Mouse (Mus musculus): Measurements from ENCODE around the gene Brix1. TPM values are rescaled to one million over a fixed set of nuclear protein-coding genes. Genes with fewer than 3 reads are reported as not detected.

The Brix1 gene
- polyA plus RNA-seq, 1 experiment from 2014 or later, result 70.1 TPM

GRCm38 (mm10) chr15:10490101-10490500, 4.4 kb upstream of the Brix1 start:
- Histone ChIP-seq H3K4me2 (replicated peaks) (no peak overlapping the region), H3K36me3 (peaks cover 41% of the 10 kb centered on the region), H3K4me3 (replicated peaks) (no peak overlapping the region), H3K9me3 (no peaks in the 10 kb centered on the region), H3K27ac (no peak overlapping the region), H3K9ac (replicated peaks) (no peak overlapping the region), H3K27me3 (no peaks in the 10 kb centered on the region), H3K4me1 (replicated peaks) (peaks cover 13% of the 10 kb centered on the region)
- 90% methylated on average over 5 of the region's 5 CpGs for WGBS
- ATAC-seq, result no peak

GRCm38 (mm10) chr15:10487246-10487645, 1.5 kb upstream of the Brix1 start:
- H3K9ac ChIP-seq (replicated peaks), result no peak overlapping the region
- peaks cover 24% of the 10 kb centered on the region for H3K4me1 ChIP-seq (replicated peaks)
- peak overlapping the region; percentile 83 for H3K4me3 ChIP-seq (replicated peaks)

DNA sequence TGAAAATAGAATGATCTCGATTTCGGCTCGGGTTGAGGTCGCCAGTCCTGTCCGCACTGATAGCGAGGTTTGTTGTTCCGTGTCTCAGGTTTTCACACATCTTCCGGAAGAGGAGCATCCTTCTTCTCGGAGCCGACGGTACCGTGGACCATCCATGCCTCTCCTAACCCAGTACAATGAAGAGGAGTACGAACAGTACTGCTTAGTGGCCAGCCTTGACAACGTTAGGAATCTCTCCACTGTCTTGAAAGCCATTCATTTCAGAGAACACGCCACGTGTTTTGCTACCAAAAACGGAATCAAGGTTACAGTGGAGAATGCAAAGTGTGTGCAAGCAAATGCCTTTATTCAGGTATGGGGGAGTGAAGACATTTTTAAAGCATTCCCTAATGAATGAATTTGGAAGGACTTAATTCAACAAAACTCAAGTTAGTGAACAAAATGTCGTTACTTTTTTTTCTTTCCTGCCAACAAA, 655 bp upstream of the Brix1 start:
- peak; percentile 72 for ATAC-seq
- WGBS, result 2% methylated on average over 18 of the region's 18 CpGs
- no peaks in the 10 kb centered on the region for H3K27me3 ChIP-seq

More at GRCm38 (mm10) chr15:10487246-10487645, 1.5 kb upstream of the Brix1 start:
- Histone ChIP-seq H3K9me3 (no peaks in the 10 kb centered on the region), H3K27ac (no peak overlapping the region), H3K27me3 (no peaks in the 10 kb centered on the region), H3K36me3 (peaks cover 30% of the 10 kb centered on the region), H3K4me2 (replicated peaks) (peak overlapping the region; percentile 72)
- ATAC-seq, result no peak
- WGBS, result 66% methylated on average over 2 of the region's 2 CpGs

DNA sequence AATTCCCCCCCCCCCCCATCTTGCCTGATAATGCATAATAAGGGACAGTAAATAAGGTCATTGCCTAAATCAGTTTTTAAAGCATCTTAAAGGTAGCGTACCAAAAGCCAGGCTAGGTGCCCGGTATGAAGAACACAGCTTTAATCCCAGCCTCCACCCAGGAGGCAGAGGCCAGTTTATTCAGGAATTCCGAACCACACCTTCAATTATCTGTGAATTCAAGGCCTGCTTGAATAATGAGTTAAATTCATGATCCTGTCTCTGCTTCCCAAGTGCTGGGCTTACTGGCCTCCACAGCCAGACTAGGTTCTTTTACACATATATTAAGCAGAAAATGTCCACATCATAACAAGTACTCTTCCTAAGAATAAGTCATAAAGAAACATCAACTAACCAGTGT, 14.8 kb downstream of the Brix1 start:
- Histone ChIP-seq H3K9me3 (no peaks in the 10 kb centered on the region), H3K4me2 (replicated peaks) (peak overlapping the region; percentile 86), H3K4me1 (replicated peaks) (peaks cover 22% of the 10 kb centered on the region), H3K9ac (replicated peaks) (peak overlapping the region; percentile 81), H3K27ac (no peak overlapping the region), H3K36me3 (peaks cover 10% of the 10 kb centered on the region), H3K4me3 (replicated peaks) (peak overlapping the region; percentile 69), H3K27me3 (no peaks in the 10 kb centered on the region)
- peak; percentile 28; the same call in 1 of the 2 replicates for ATAC-seq
- 13% methylated on average over 3 of the region's 3 CpGs for WGBS

More for the DNA sequence above, 655 bp upstream of the Brix1 start:
- Histone ChIP-seq H3K36me3 (peaks cover 31% of the 10 kb centered on the region), H3K4me3 (replicated peaks) (peak overlapping the region; percentile 83), H3K4me2 (replicated peaks) (peak overlapping the region; percentile 72), H3K9ac (replicated peaks) (peak overlapping the region; percentile 82), H3K4me1 (replicated peaks) (peaks cover 24% of the 10 kb centered on the region), H3K27ac (peak overlapping the region; percentile 80), H3K9me3 (no peaks in the 10 kb centered on the region)

- WGBS, result under 1% methylated on average over 62 of the region's 87 CpGs
Measured at GRCm38 (mm10) chr15:10470151-10470831, 15.5 kb downstream of the Brix1 start, which contains the start of gene Dnajc21. TSS of gene Dnajc21 (minus strand) at chr15:10470516.

GRCm38 (mm10) chr15:10469641-10470150, 16.1 kb downstream of the Brix1 start:
- H3K27me3 ChIP-seq, result no peaks in the 10 kb centered on the region
- ATAC-seq, result peak; percentile 28
- under 1% methylated on average over 35 of the region's 40 CpGs for WGBS
- no peaks in the 10 kb centered on the region for H3K9me3 ChIP-seq
- no peaks in the 10 kb centered on the region for H3K36me3 ChIP-seq
- peaks cover 22% of the 10 kb centered on the region for H3K4me1 ChIP-seq (replicated peaks)
- H3K4me3 ChIP-seq (replicated peaks), result peak overlapping the region; percentile 69
- H3K9ac ChIP-seq (replicated peaks), result peak overlapping the region; percentile 81
- peak overlapping the region; percentile 86 for H3K27ac ChIP-seq
- peak overlapping the region; percentile 86 for H3K4me2 ChIP-seq (replicated peaks)

More at GRCm38 (mm10) chr15:10470151-10470831, 15.5 kb downstream of the Brix1 start, which contains the start of gene Dnajc21:
- Histone ChIP-seq H3K9ac (replicated peaks) (peak within 1 kb of the TSS; percentile 81), H3K9me3 (no peaks in the 10 kb centered on the region), H3K27ac (peak within 1 kb of the TSS; percentile 86), H3K27me3 (no peaks in the 10 kb centered on the region), H3K4me3 (replicated peaks) (peak within 1 kb of the TSS; percentile 69), H3K4me2 (replicated peaks) (peak within 1 kb of the TSS; percentile 86), H3K36me3 (peaks cover 3% of the 10 kb centered on the region), H3K4me1 (replicated peaks) (peaks cover 22% of the 10 kb centered on the region)
- peak; percentile 96 for ATAC-seq

GRCm38 (mm10) chr15:10468761-10469160, 17.0 kb downstream of the Brix1 start:
- Histone ChIP-seq H3K36me3 (no peaks in the 10 kb centered on the region), H3K27ac (no peak overlapping the region), H3K9ac (replicated peaks) (no peak overlapping the region), H3K27me3 (no peaks in the 10 kb centered on the region), H3K4me2 (replicated peaks) (peak overlapping the region; percentile 86), H3K4me3 (replicated peaks) (peak overlapping the region; percentile 69; the same call in 1 of the 2 replicates), H3K9me3 (no peaks in the 10 kb centered on the region), H3K4me1 (replicated peaks) (peaks cover 22% of the 10 kb centered on the region)
- no peak for ATAC-seq
- WGBS, result 82% methylated on average over 3 of the region's 3 CpGs

DNA sequence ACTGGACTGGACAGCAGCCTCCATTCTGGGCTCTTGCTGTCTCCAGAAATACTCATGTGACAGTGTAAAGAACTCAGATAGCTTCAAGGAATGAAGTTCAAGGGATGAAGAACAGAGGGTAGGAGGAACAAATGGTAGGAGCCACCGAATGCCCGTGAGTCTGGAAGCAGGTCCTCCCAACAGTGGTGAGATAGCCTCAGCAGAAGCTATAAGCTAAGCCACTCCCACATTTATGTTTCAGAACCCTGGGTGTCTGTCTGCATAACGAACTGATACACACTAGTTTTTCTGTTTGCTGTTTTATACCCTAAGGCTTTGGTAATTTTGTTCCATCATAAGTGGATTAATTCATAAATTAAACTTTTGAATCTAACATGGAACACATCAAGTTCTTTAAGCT, 21.1 kb downstream of the Brix1 start:
- H3K4me3 ChIP-seq (replicated peaks), result no peak overlapping the region
- H3K36me3 ChIP-seq, result peaks cover 27% of the 10 kb centered on the region
- WGBS, result 93% methylated on average over 3 of the region's 3 CpGs
- H3K4me2 ChIP-seq (replicated peaks), result no peak overlapping the region
- no peak for ATAC-seq
- H3K9ac ChIP-seq (replicated peaks), result no peak overlapping the region
- H3K27me3 ChIP-seq, result no peaks in the 10 kb centered on the region
- no peak overlapping the region for H3K27ac ChIP-seq
- no peaks in the 10 kb centered on the region for H3K9me3 ChIP-seq
- H3K4me1 ChIP-seq (replicated peaks), result peaks cover 18% of the 10 kb centered on the region

DNA sequence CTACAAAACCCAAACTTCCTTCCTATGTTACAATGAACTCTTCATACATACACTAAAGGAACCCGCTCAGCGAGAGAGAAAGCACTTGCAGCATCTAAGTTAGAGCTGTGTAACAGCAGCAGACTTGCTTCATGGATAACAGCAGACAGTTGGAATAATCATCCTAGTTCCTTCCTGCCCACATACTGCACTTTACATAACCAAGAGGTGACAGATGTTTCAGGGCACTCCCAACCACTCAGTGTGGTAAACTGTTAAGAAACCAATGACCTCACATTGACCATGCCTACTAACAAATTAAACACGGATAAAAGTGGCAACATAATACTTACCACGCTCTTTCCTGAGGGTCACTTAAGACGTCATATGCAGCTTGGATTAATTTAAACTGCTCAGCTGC, 22.2 kb downstream of the Brix1 start:
- WGBS, result 87% methylated on average over 5 of the region's 5 CpGs
- H3K27ac ChIP-seq, result no peak overlapping the region
- ATAC-seq, result no peak
- no peaks in the 10 kb centered on the region for H3K9me3 ChIP-seq
- peaks cover 36% of the 10 kb centered on the region for H3K36me3 ChIP-seq
- no peak overlapping the region for H3K4me3 ChIP-seq (replicated peaks)
- no peak overlapping the region for H3K4me2 ChIP-seq (replicated peaks)
- no peaks in the 10 kb centered on the region for H3K27me3 ChIP-seq
- H3K9ac ChIP-seq (replicated peaks), result no peak overlapping the region
- peaks cover 7% of the 10 kb centered on the region for H3K4me1 ChIP-seq (replicated peaks)

DNA sequence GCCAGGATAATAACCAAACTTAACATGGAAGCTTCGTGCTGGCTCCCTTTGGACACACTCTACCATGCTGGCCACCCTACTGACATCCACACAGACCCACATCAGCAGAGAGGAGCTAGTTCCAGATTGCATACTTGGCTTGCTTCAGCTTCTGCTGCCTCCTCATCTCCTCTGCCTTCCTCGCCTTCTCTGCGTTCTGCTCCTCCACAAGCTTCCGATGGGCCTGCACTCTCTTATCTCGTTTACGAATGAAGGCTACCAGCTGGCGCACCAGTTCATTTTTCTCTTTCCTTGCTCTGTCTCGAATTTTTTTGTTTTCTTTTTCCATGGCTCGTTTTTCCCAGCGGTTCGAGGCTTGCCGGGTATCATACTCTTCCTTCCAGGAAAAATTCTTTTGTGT, 24.8 kb downstream of the Brix1 start:
- Histone ChIP-seq H3K27ac (no peak overlapping the region), H3K4me1 (replicated peaks) (no peaks in the 10 kb centered on the region), H3K27me3 (no peaks in the 10 kb centered on the region), H3K4me2 (replicated peaks) (no peak overlapping the region), H3K9ac (replicated peaks) (no peak overlapping the region), H3K36me3 (peaks cover 54% of the 10 kb centered on the region), H3K9me3 (no peaks in the 10 kb centered on the region), H3K4me3 (replicated peaks) (no peak overlapping the region)
- WGBS, result 93% methylated on average over 12 of the region's 12 CpGs
- ATAC-seq, result no peak

GRCm38 (mm10) chr15:10447102-10447501, 38.6 kb downstream of the Brix1 start:
- no peaks in the 10 kb centered on the region for H3K9me3 ChIP-seq
- no peak for ATAC-seq
- no peak overlapping the region for H3K4me3 ChIP-seq (replicated peaks)
- no peak overlapping the region for H3K27ac ChIP-seq
- no peak overlapping the region for H3K9ac ChIP-seq (replicated peaks)
- H3K27me3 ChIP-seq, result no peaks in the 10 kb centered on the region
- WGBS, result 74% methylated on average over 3 of the region's 3 CpGs
- H3K4me2 ChIP-seq (replicated peaks), result no peak overlapping the region
- H3K36me3 ChIP-seq, result peaks cover 51% of the 10 kb centered on the region
- no peaks in the 10 kb centered on the region for H3K4me1 ChIP-seq (replicated peaks)

GRCm38 (mm10) chr15:10442275-10442674, 43.5 kb downstream of the Brix1 start:
- ATAC-seq, result no peak
- H3K4me1 ChIP-seq (replicated peaks), result no peaks in the 10 kb centered on the region
- no peaks in the 10 kb centered on the region for H3K27me3 ChIP-seq
- H3K4me3 ChIP-seq (replicated peaks), result no peak overlapping the region
- H3K27ac ChIP-seq, result no peak overlapping the region
- no peaks in the 10 kb centered on the region for H3K9me3 ChIP-seq
- H3K4me2 ChIP-seq (replicated peaks), result no peak overlapping the region
- H3K36me3 ChIP-seq, result peaks cover 32% of the 10 kb centered on the region
- H3K9ac ChIP-seq (replicated peaks), result no peak overlapping the region
- 62% methylated on average over 1 of the region's 1 CpGs for WGBS
